Mouse (Mus musculus) heart, postnatal 0 days (tissue): Measurements from ENCODE around the gene Zbtb39. TPM values are rescaled to one million over a fixed set of nuclear protein-coding genes. Genes with fewer than 3 reads are reported as not detected.
"Not testable (repeated sequence)": the region's sequence is repeated elsewhere in the genome, so short reads cannot be mapped to it uniquely, and the experiment has no call there.

Experiments
- ATAC-seq: fragments of 200-750 bp; cut with Nextera tagmentation; 2 replicates; pipeline ENCODE4 v1.8.0; 2017; ENCODE audit warnings: low read depth, moderate number of reproducible peaks, moderate library complexity; ENCODE audit not compliant: insufficient read depth
- DNase-seq: peaks from one replicate; pipeline ENCODE4 v3.0.0-alpha.2; 2016; ENCODE audit warnings: low spot score
- H3K27ac ChIP-seq: fragments of 300-500 bp; sonication (generic); 2 replicates; pipeline ENCODE4 v1.5.1; 2014; ENCODE audit warnings: low read depth, mild to moderate bottlenecking
- H3K27me3 ChIP-seq: fragments of 300-500 bp; sonication (generic); 2 replicates; pipeline ENCODE4 v1.6.1; 2014; ENCODE audit warnings: low read length, mixed read lengths; ENCODE audit not compliant: control insufficient read depth, insufficient read depth
- H3K36me3 ChIP-seq: fragments of 300-500 bp; sonication (generic); replicated peaks from 2 replicates; pipeline ENCODE4 v1.6.1; 2014; ENCODE audit warnings: low read length, mixed read lengths; ENCODE audit not compliant: control insufficient read depth, insufficient read depth
- H3K4me1 ChIP-seq: fragments of 300-500 bp; sonication (generic); 2 replicates; pipeline ENCODE4 v1.6.1; 2014; ENCODE audit warnings: antibody characterized with exemption; ENCODE audit not compliant: control insufficient read depth, insufficient read depth
- H3K4me2 ChIP-seq: fragments of 300-500 bp; sonication (generic); 2 replicates; pipeline ENCODE4 v1.6.1; 2014; ENCODE audit warnings: low read depth, mild to moderate bottlenecking, low read length, moderate library complexity
- H3K4me3 ChIP-seq: fragments of 300-500 bp; sonication (generic); 2 replicates; pipeline ENCODE4 v1.5.1; 2014; ENCODE audit warnings: low read depth, low read length
- H3K9ac ChIP-seq: fragments of 300-500 bp; sonication (generic); replicated peaks from 2 replicates; pipeline ENCODE4 v1.6.1; 2014; ENCODE audit warnings: low read depth, low read length, mixed read lengths
- H3K9me3 ChIP-seq: fragments of 300-500 bp; sonication (generic); replicated peaks from 2 replicates; pipeline ENCODE4 v1.6.1; 2016; ENCODE audit warnings: low read length; ENCODE audit not compliant: control insufficient read depth
- CTCF ChIP-seq: IDR thresholded peaks from 2 replicates; pipeline ENCODE4 v1.5.1; 2016; ENCODE audit warnings: antibody characterized with exemption, control low read depth, low read depth
- EP300 ChIP-seq: IDR thresholded peaks from 2 replicates; pipeline ENCODE4 v1.6.1; 2016; ENCODE audit warnings: antibody characterized with exemption, low read depth
- WGBS: fragments of 180-500 bp; shearing (Covaris S2); extraction: QIAGEN DNeasy Blood & Tissue Kit; methylation state at CpG from one replicate; pipeline ENCODE4 v1.1.7; 2014; 5-methylcytosine and 5-hydroxymethylcytosine counted together
- polyA plus RNA-seq: library from polyadenylated mRNA; unstranded; fragments of >200 nt; fragmentation: Nextera tagmentation; extraction: Ambion mirVana; gene quantifications from 2 replicates; pipeline ENCODE4 v1.2.1, GENCODE M21; 2015
- total RNA-seq: library from RNA; depleted of rRNA; stranded (reverse); fragments of >200 nt; gene quantifications from 2 replicates; pipeline ENCODE4 v1.2.3, GENCODE M21; 2014; ENCODE audit warnings: low replicate concordance; rRNA removed

Gene Zbtb39
- total and polyA plus RNA-seq, 2 experiments from 2014 or later = 0.94 to 5.8 TPM

DNA sequence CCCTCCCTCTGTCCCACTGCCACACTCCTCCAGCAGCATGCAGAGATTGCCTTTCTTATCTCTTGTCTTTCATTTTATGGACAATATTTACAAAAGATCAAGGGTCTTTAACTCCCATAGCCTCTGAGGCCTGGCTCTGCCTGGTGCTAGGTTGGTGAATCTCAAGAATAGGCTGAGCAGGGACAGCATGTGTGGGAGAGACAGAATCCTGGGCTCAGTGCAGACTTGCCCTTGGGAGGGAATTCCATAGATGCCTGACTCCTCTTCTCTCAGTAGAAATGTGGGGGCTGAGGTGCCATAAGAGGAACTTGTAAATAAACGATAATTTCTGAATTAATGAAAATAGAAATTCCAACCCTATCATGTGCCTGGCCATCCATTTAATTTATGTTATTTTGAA lies 27.2 kb downstream of the Zbtb39 start:
- H3K27ac ChIP-seq = no peak overlapping the region
- ATAC-seq (no peak), DNase-seq (no peak)
- TF ChIP-seq CTCF (no peak), EP300 (no peak)
- no peaks in the 10 kb centered on the region for H3K4me1 ChIP-seq
- no peak overlapping the region for H3K4me2 ChIP-seq
- H3K4me3 ChIP-seq = no peak overlapping the region
- H3K36me3 ChIP-seq = no peaks in the 10 kb centered on the region
- H3K9ac ChIP-seq = no peak overlapping the region
- 50% methylated on average over 1 of the region's 1 CpGs for WGBS
- H3K27me3 ChIP-seq = no peaks in the 10 kb centered on the region
- no peaks in the 10 kb centered on the region for H3K9me3 ChIP-seq

DNA sequence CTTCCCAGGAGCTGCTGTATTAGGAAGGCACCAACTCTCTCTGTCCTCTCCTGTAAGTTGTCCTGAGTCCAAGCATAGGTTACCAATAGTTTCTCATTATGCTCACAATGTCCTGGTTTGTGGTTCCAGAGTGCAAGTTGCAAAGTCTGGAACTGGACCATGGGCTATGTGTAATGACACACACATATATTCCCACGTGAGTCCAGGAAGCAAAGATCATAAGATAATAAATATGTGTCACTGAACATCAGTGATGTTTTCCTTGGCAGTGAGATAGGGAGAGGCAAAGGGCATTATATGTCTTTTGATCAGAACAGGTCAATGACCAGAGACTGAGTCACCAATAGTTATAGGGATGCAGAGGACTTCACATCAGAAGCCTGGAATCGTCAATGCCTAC lies 36.7 kb downstream of the Zbtb39 start, which contains the start of gene Rdh9:
Gene Rdh9, plus strand, starts transcription at position 376 of the 400 bp plus-strand sequence.
- TF ChIP-seq EP300 = no peak
- TF ChIP-seq CTCF = no peak
- no peak within 1 kb of the TSS for H3K27ac ChIP-seq
- H3K4me3 ChIP-seq = no peak within 1 kb of the TSS
- ATAC-seq (no peak), DNase-seq (no peak)
- H3K9me3 ChIP-seq = no peaks in the 10 kb centered on the region
- H3K9ac ChIP-seq = no peak within 1 kb of the TSS
- 71% methylated on average over 2 of the region's 2 CpGs for WGBS
- no peaks in the 10 kb centered on the region for H3K36me3 ChIP-seq
- no peaks in the 10 kb centered on the region for H3K27me3 ChIP-seq
- no peaks in the 10 kb centered on the region for H3K4me1 ChIP-seq
- H3K4me2 ChIP-seq = no peak within 1 kb of the TSS

DNA sequence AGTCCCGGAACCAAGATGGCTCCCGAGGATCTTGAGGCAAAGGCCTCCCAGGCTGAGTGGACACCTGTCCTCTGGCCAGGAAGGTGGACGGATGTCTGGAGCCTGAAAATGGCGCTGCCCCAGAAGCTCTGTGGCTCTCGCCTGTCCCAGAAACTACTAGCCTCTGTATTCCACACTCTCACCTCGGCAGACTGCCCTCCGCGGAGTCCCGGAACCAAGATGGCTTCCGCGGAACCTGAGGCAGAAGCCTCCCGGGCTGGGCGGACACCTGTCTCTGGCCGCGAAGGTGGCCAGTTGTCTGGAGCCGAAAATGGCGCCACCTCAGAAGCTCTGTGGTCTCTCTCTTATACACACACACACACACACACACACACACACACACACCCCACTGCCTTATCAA lies 43.0 kb downstream of the Zbtb39 start:
- 88% methylated on average over 17 of the region's 17 CpGs for WGBS
- H3K36me3 ChIP-seq, H3K9ac ChIP-seq, H3K4me2 ChIP-seq, H3K4me3 ChIP-seq, H3K4me1 ChIP-seq, H3K27ac ChIP-seq, H3K27me3 ChIP-seq, DNase-seq, ATAC-seq, H3K9me3 ChIP-seq: not testable (repeated sequence)

DNA sequence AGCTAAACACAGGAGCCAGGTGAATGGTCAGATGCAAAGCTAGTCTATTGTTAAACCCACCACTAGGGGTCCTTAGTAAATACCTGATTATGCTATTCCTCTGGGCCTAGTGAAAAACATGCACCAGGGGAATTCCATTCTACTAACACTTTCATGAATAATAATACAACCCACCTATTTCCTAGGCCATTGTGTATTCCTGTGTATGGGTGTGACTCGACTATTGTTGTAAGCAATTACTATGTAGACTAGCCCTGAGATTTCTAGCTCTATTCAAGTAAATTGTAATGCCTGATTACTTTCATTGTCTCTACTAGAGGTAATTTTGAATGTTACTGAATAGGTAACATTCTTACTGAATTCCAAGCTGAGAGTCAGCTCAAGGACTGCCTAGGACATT lies 46.1 kb downstream of the Zbtb39 start:
- WGBS = 80% methylated on average over 1 of the region's 1 CpGs

More for the DNA sequence above, 46.1 kb downstream of the Zbtb39 start:
- H3K27me3 ChIP-seq, H3K4me1 ChIP-seq, H3K4me3 ChIP-seq, ATAC-seq, H3K27ac ChIP-seq, H3K36me3 ChIP-seq, H3K9me3 ChIP-seq, H3K9ac ChIP-seq, DNase-seq, H3K4me2 ChIP-seq: not testable (repeated sequence)

Other genes with a start within 250 kb of the Zbtb39 start
- 0.08 TPM in 1 of 2 replicates, not detected in the other for gene Stac3, start 237.9 kb upstream of the Zbtb39 start, total RNA-seq
- 0.30 TPM in 1 of 2 replicates, not detected in the other for gene Stac3, start 237.9 kb upstream of the Zbtb39 start, polyA plus RNA-seq
- gene Ndufa4l2, start 224.6 kb upstream of the Zbtb39 start, total RNA-seq = 43.8 and 68.3 TPM in 2 replicates
- 46.4 and 47.6 TPM in 2 replicates for gene Ndufa4l2, start 224.6 kb upstream of the Zbtb39 start, polyA plus RNA-seq
- 109 and 161 TPM in 2 replicates for gene Shmt2, start 217.1 kb upstream of the Zbtb39 start, total RNA-seq
- gene Shmt2, start 217.1 kb upstream of the Zbtb39 start, polyA plus RNA-seq = 47.9 and 51.5 TPM in 2 replicates
- not detected in 2 replicates for gene Nxph4, start 205.0 kb upstream of the Zbtb39 start, total RNA-seq
- 0.41 and 0.49 TPM in 2 replicates for gene Nxph4, start 205.0 kb upstream of the Zbtb39 start, polyA plus RNA-seq
- 37.0 and 65.9 TPM in 2 replicates for gene Lrp1, start 118.4 kb upstream of the Zbtb39 start, total RNA-seq
- gene Lrp1, start 118.4 kb upstream of the Zbtb39 start, polyA plus RNA-seq = 15.4 and 15.7 TPM in 2 replicates
- gene Stat6, start 96.6 kb upstream of the Zbtb39 start, total RNA-seq = 38.1 and 42.3 TPM in 2 replicates
- 24.0 and 24.6 TPM in 2 replicates for gene Stat6, start 96.6 kb upstream of the Zbtb39 start, polyA plus RNA-seq
- 10.0 and 16.0 TPM in 2 replicates for gene Nemp1, start 72.6 kb upstream of the Zbtb39 start, total RNA-seq
- 4.2 and 4.5 TPM in 2 replicates for gene Nemp1, start 72.6 kb upstream of the Zbtb39 start, polyA plus RNA-seq
- gene Nab2, start 71.0 kb upstream of the Zbtb39 start, total RNA-seq = 15.3 and 17.0 TPM in 2 replicates
- gene Nab2, start 71.0 kb upstream of the Zbtb39 start, polyA plus RNA-seq = 4.0 and 5.3 TPM in 2 replicates
- gene Myo1a, start 34.4 kb upstream of the Zbtb39 start, total RNA-seq = not detected in 2 replicates
- gene Myo1a, start 34.4 kb upstream of the Zbtb39 start, polyA plus RNA-seq = 0.04 and 0.05 TPM in 2 replicates
- not detected in 2 replicates for gene Tac2, start 15.1 kb upstream of the Zbtb39 start, total RNA-seq
- 0.23 and 0.25 TPM in 2 replicates for gene Tac2, start 15.1 kb upstream of the Zbtb39 start, polyA plus RNA-seq
- gene Gpr182, start 12.2 kb downstream of the Zbtb39 start, total RNA-seq = 13.6 and 20.6 TPM in 2 replicates
- 9.9 and 11.2 TPM in 2 replicates for gene Gpr182, start 12.2 kb downstream of the Zbtb39 start, polyA plus RNA-seq
- not detected in 2 replicates for gene Rdh1, start 20.2 kb downstream of the Zbtb39 start, total RNA-seq
- not detected in 2 replicates for gene Rdh1, start 20.2 kb downstream of the Zbtb39 start, polyA plus RNA-seq
- gene Rdh16f1, start 20.2 kb downstream of the Zbtb39 start, total RNA-seq = not detected in 2 replicates
- 0.22 TPM in 1 of 2 replicates, not detected in the other for gene Rdh16f1, start 20.2 kb downstream of the Zbtb39 start, polyA plus RNA-seq
- 0.04 and 0.27 TPM in 2 replicates for gene Rdh9, start 36.8 kb downstream of the Zbtb39 start, total RNA-seq
- gene Rdh9, start 36.8 kb downstream of the Zbtb39 start, polyA plus RNA-seq = 0.34 TPM in 1 of 2 replicates, not detected in the other
- gene Rdh16, start 61.6 kb downstream of the Zbtb39 start, total RNA-seq = not detected in 2 replicates
- not detected in 2 replicates for gene Rdh16, start 61.6 kb downstream of the Zbtb39 start, polyA plus RNA-seq
- not detected in 2 replicates for gene Rdh19, start 110.4 kb downstream of the Zbtb39 start, total RNA-seq
- gene Rdh19, start 110.4 kb downstream of the Zbtb39 start, polyA plus RNA-seq = not detected in 2 replicates
- gene Rdh16f2, start 126.9 kb downstream of the Zbtb39 start, total RNA-seq = not detected in 2 replicates
- gene Rdh16f2, start 126.9 kb downstream of the Zbtb39 start, polyA plus RNA-seq = not detected in 2 replicates
- 0.46 TPM in 1 of 2 replicates, not detected in the other for gene Rdh7, start 149.3 kb downstream of the Zbtb39 start, total RNA-seq
- gene Rdh7, start 149.3 kb downstream of the Zbtb39 start, polyA plus RNA-seq = not detected in 2 replicates
- gene Sdr9c7, start 159.0 kb downstream of the Zbtb39 start, total RNA-seq = not detected in 2 replicates
- gene Sdr9c7, start 159.0 kb downstream of the Zbtb39 start, polyA plus RNA-seq = not detected in 2 replicates